Mouse (Mus musculus) heart, embryonic 11.5 days (tissue): ENCODE measurements around the gene Palld. TPM values are rescaled to one million over a fixed set of nuclear protein-coding genes. Genes with fewer than 3 reads are reported as not detected.

ENCODE experiments used
- ATAC-seq: fragments of 200-750 bp; cut with Nextera tagmentation; replicated peaks from 2 replicates; pipeline ENCODE4 v1.8.0; 2017; ENCODE audit warnings: moderate library complexity; ENCODE audit not compliant: insufficient number of reproducible peaks, low FRiP score, low TSS enrichment
- H3K27ac ChIP-seq: fragments of 300-500 bp; sonication (generic); 2 replicates; pipeline ENCODE4 v1.5.1; 2014; ENCODE audit warnings: mild to moderate bottlenecking, low read depth, low read length
- H3K27me3 ChIP-seq: fragments of 300-500 bp; sonication (generic); 2 replicates; pipeline ENCODE4 v1.6.1; 2014; ENCODE audit warnings: mild to moderate bottlenecking, low read length, mixed read lengths; ENCODE audit not compliant: control insufficient read depth, insufficient read depth
- H3K36me3 ChIP-seq: fragments of 300-500 bp; sonication (generic); 2 replicates; pipeline ENCODE4 v1.6.1; 2014; ENCODE audit warnings: mild to moderate bottlenecking, low read length, moderate library complexity, mixed read lengths; ENCODE audit not compliant: control insufficient read depth, insufficient read depth
- H3K4me1 ChIP-seq: fragments of 300-500 bp; sonication (generic); 2 replicates; pipeline ENCODE4 v1.6.1; 2014; ENCODE audit warnings: low read length; ENCODE audit not compliant: control insufficient read depth, insufficient read depth
- H3K4me2 ChIP-seq: fragments of 300-500 bp; sonication (generic); 2 replicates; pipeline ENCODE4 v1.6.1; 2014; ENCODE audit warnings: mild to moderate bottlenecking, moderate library complexity
- H3K4me3 ChIP-seq: fragments of 300-500 bp; sonication (generic); 2 replicates; pipeline ENCODE4 v1.5.1; 2014; ENCODE audit warnings: low read depth, low read length
- H3K9ac ChIP-seq: fragments of 300-500 bp; sonication (generic); 2 replicates; pipeline ENCODE4 v1.6.1; 2014; ENCODE audit warnings: mild to moderate bottlenecking, low read depth, low read length, moderate library complexity
- H3K9me3 ChIP-seq: fragments of 300-500 bp; sonication (generic); replicated peaks from 2 replicates; pipeline ENCODE4 v1.6.1; 2016; ENCODE audit warnings: low read length; ENCODE audit not compliant: control insufficient read depth
- WGBS: fragments of 180-500 bp; shearing (Covaris S2); extraction: QIAGEN DNeasy Blood & Tissue Kit; methylation state at CpG from one replicate; pipeline ENCODE4 v1.1.7; 2014; ENCODE audit not compliant: insufficient replicate concordance; 5-methylcytosine and 5-hydroxymethylcytosine counted together
- polyA plus RNA-seq: library from polyadenylated mRNA; unstranded; fragments of >200 nt; fragmentation: Nextera tagmentation; extraction: Ambion mirVana; gene quantifications from 2 replicates; pipeline ENCODE4 v1.2.1, GENCODE M21; 2014

The Palld gene
- polyA plus RNA-seq, 1 experiment from 2014 or later, result 157 TPM

GRCm38 (mm10) chr8:61759327-61760189 lies 142.9 kb downstream of the Palld start:
- 1% methylated on average over 44 of the region's 44 CpGs for WGBS
- Histone ChIP-seq H3K9ac (peak overlapping the region; percentile 76), H3K4me2 (peak overlapping the region; percentile 77), H3K27ac (peak overlapping the region; percentile 62), H3K4me3 (peak overlapping the region; percentile 58), H3K36me3 (no peaks in the 10 kb centered on the region; the same call in 1 of the 2 replicates), H3K9me3 (no peaks in the 10 kb centered on the region), H3K4me1 (peaks cover 41% of the 10 kb centered on the region), H3K27me3 (no peaks in the 10 kb centered on the region)
- peak; percentile 47 for ATAC-seq

- H3K9me3 ChIP-seq, result no peaks in the 10 kb centered on the region
- WGBS, result 15% methylated on average over 8 of the region's 8 CpGs
- H3K27me3 ChIP-seq, result no peaks in the 10 kb centered on the region
- H3K4me1 ChIP-seq, result peaks cover 41% of the 10 kb centered on the region
- H3K4me3 ChIP-seq, result peak overlapping the region; percentile 58
- peak overlapping the region; percentile 43; the same call in 1 of the 2 replicates for H3K9ac ChIP-seq
- no peak for ATAC-seq
- H3K4me2 ChIP-seq, result peak overlapping the region; percentile 77
- H3K27ac ChIP-seq, result peak overlapping the region; percentile 35; the same call in 1 of the 2 replicates
- H3K36me3 ChIP-seq, result no peaks in the 10 kb centered on the region; the same call in 1 of the 2 replicates
Measured at GRCm38 (mm10) chr8:61758686-61759326, 143.7 kb downstream of the Palld start.

GRCm38 (mm10) chr8:61756971-61757965 lies 145.2 kb downstream of the Palld start:
- Histone ChIP-seq H3K27ac (peak overlapping the region; percentile 52), H3K4me3 (peak overlapping the region; percentile 16; the same call in 1 of the 2 replicates), H3K9me3 (no peaks in the 10 kb centered on the region), H3K9ac (no peak overlapping the region), H3K4me1 (peaks cover 41% of the 10 kb centered on the region), H3K27me3 (no peaks in the 10 kb centered on the region), H3K36me3 (no peaks in the 10 kb centered on the region; the same call in 1 of the 2 replicates), H3K4me2 (peak overlapping the region; percentile 77)
- ATAC-seq, result no peak
- WGBS, result 32% methylated on average over 18 of the region's 18 CpGs

GRCm38 (mm10) chr8:61755186-61755585 lies 147.3 kb downstream of the Palld start:
- no peak for ATAC-seq
- no peak overlapping the region for H3K27ac ChIP-seq
- H3K4me3 ChIP-seq, result no peak overlapping the region
- peaks cover 35% of the 10 kb centered on the region for H3K4me1 ChIP-seq
- no peaks in the 10 kb centered on the region for H3K27me3 ChIP-seq
- no peak overlapping the region for H3K4me2 ChIP-seq
- 54% methylated on average over 2 of the region's 2 CpGs for WGBS
- no peaks in the 10 kb centered on the region; the same call in 1 of the 2 replicates for H3K36me3 ChIP-seq
- no peak overlapping the region for H3K9ac ChIP-seq
- H3K9me3 ChIP-seq, result no peaks in the 10 kb centered on the region

- 0 out of 2 replicates have a peak, but pooled peaks cover 2% of the 10 kb centered on the region for H3K9me3 ChIP-seq
- H3K9ac ChIP-seq, result no peak overlapping the region
- no peak overlapping the region for H3K27ac ChIP-seq
- no peak overlapping the region for H3K4me2 ChIP-seq
- no peaks in the 10 kb centered on the region for H3K36me3 ChIP-seq
- peaks cover 46% of the 10 kb centered on the region for H3K4me1 ChIP-seq
- no peak for ATAC-seq
- no peaks in the 10 kb centered on the region for H3K27me3 ChIP-seq
- no peak overlapping the region for H3K4me3 ChIP-seq
- 75% methylated on average over 5 of the region's 5 CpGs for WGBS
Measured at GRCm38 (mm10) chr8:61747070-61747469, 155.4 kb downstream of the Palld start.

- WGBS, result 25% methylated on average over 10 of the region's 10 CpGs
- Histone ChIP-seq H3K4me3 (no peak overlapping the region), H3K27me3 (no peaks in the 10 kb centered on the region), H3K27ac (peak overlapping the region; percentile 80), H3K36me3 (no peaks in the 10 kb centered on the region), H3K9ac (no peak overlapping the region), H3K4me2 (peak overlapping the region; percentile 40), H3K9me3 (0 out of 2 replicates have a peak, but pooled peaks cover 2% of the 10 kb centered on the region), H3K4me1 (peaks cover 46% of the 10 kb centered on the region)
- ATAC-seq, result peak; percentile 64
Measured at GRCm38 (mm10) chr8:61745181-61745980, 157.1 kb downstream of the Palld start.

GRCm38 (mm10) chr8:61743764-61744562 lies 158.5 kb downstream of the Palld start:
- no peak overlapping the region for H3K4me3 ChIP-seq
- H3K4me1 ChIP-seq, result peaks cover 43% of the 10 kb centered on the region
- peak; percentile 55; the same call in 1 of the 2 replicates for ATAC-seq
- no peaks in the 10 kb centered on the region for H3K9me3 ChIP-seq
- 62% methylated on average over 6 of the region's 6 CpGs for WGBS
- H3K27ac ChIP-seq, result no peak overlapping the region
- H3K36me3 ChIP-seq, result no peaks in the 10 kb centered on the region
- H3K9ac ChIP-seq, result no peak overlapping the region
- no peaks in the 10 kb centered on the region for H3K27me3 ChIP-seq
- H3K4me2 ChIP-seq, result no peak overlapping the region
